8 mouse cellular contexts compared by ENCODE assay signal in the genomic region with DNA sequence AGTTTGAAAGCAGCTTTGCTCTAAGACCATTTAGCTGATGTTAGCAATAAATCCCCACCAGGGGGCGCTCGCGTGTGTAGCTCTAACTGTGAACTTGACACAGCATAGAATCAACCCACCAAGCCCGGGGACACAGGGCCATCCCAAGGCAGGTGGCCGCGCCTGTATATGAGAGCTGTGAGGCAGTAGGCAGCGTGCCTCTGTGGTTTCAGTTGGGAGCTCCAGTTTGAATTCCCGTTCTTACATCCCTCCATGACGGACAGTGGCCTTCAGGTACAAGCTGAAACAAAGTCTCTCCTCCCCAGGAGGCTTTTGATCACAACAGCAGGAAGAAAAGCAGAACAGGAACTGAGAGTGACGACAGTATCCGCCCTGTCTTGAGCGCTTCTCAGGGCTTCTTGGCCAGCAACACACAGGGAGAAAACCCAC. TPM values are rescaled to one million over a fixed set of nuclear protein-coding genes. Genes with fewer than 3 reads are reported as not detected.
DNase-seq lines count a peak whose midpoint lies in the region; ATAC-seq lines count a peak whose summit lies in the region.

No protein-coding gene starts in this region.

- no peak overlapping the region for H3K9ac ChIP-seq in intestine, embryonic 14.5 days (ENCODE audit: low read length)

- H3K4me3 ChIP-seq in intestine, embryonic 14.5 days (ENCODE audit: low read depth, low read length) = 0 out of 2 replicates have a peak overlapping the region, but pooled peaks have one; percentile 4

- H3K4me2 ChIP-seq in intestine, embryonic 14.5 days (ENCODE audit: low read length) = peak overlapping the region; percentile 22; the same call in 1 of the 2 replicates

- WGBS in intestine, embryonic 14.5 days = 8% methylated on average over 12 of the region's 12 CpGs

- H3K27me3 ChIP-seq in intestine, embryonic 14.5 days (replicated peaks; ENCODE audit: control insufficient read depth, insufficient read depth, low read length) = no peaks in the 10 kb centered on the region

- peak; percentile 85 for DNase-seq in embryo, embryonic 10 days (ENCODE audit: low spot score)
- peak; percentile 92 for DNase-seq in gastrocnemius, postnatal 14 days
- DNase-seq in intestine, embryonic 14.5 days (ENCODE audit: low spot score) = peak; percentile 99
- DNase-seq in left cerebral cortex, postnatal 25 days (ENCODE audit: low spot score in 2 of 2) = peak; percentile 89 to 92
- DNase-seq in mesoderm, embryonic 11.5 days (ENCODE audit: low read depth, low spot score) = peak; percentile 91
- DNase-seq in right cerebral cortex, postnatal 25 days = peak; percentile 79
- DNase-seq in urinary bladder, postnatal 36 days (ENCODE audit: low spot score in 2 of 2) = peak; percentile 86 to 90

- no peak overlapping the region for H3K27ac ChIP-seq in intestine, embryonic 14.5 days (ENCODE audit: low read depth)

- intact Hi-C loops in gastrocnemius, postnatal 14 days (cut with DNase I; ENCODE audit: low total_unique reads) = loop anchor here (5.0 kb wide), 1 partner anchor 66 kb away; no protein-coding TSS in a partner anchor
- intact Hi-C loops in left cerebral cortex, postnatal 25 days (cut with DNase I) = loop anchor here (2.0 to 10.0 kb wide), 2 partner anchors 67 to 133 kb away; partner anchors contain the start of gene H2-Ob

- ATAC-seq in activated CD4-positive, CD25-positive, alpha-beta regulatory T cell, adult 4 months = peak; percentile 78
- ATAC-seq in intestine, embryonic 14.5 days (replicated peaks; ENCODE audit: low FRiP score, low TSS enrichment, low read depth) = peak; percentile 81

- H3K9me3 ChIP-seq in intestine, embryonic 14.5 days (ENCODE audit: control insufficient read depth, low read length) = no peaks in the 10 kb centered on the region

- H3K4me1 ChIP-seq in intestine, embryonic 14.5 days (replicated peaks; ENCODE audit: control insufficient read depth, insufficient read depth, low read length) = 0 out of 2 replicates have a peak, but pooled peaks cover 7% of the 10 kb centered on the region

- no peaks in the 10 kb centered on the region for H3K36me3 ChIP-seq in intestine, embryonic 14.5 days (ENCODE audit: control insufficient read depth, insufficient read depth, low read length)

RNA-seq across cellular contexts. Expression of gene H2-Oa, which starts 9.5 kb away (rescaled TPM):
- 10 to 100 TPM; 42.9 to 45.4 TPM for polyA plus RNA-seq in activated CD4-positive, CD25-positive, alpha-beta regulatory T cell, adult 4 months (2017; shearing (Covaris generic))
- not detected for total RNA-seq in gastrocnemius, postnatal 14 days (2021)
- polyA plus RNA-seq in intestine, embryonic 14.5 days (2014; fragmentation: Nextera tagmentation; extraction: Ambion mirVana) = 0.75 and 1.1 TPM in 2 replicates
- under 1 TPM in 1 of 2 experiments, not detected in 1; 0.34 TPM for total RNA-seq in left cerebral cortex, postnatal 25 days (2021)

RNA-seq across cellular contexts. Expression of gene H2-DMa, which starts 17.7 kb away (rescaled TPM):
- polyA plus RNA-seq in activated CD4-positive, CD25-positive, alpha-beta regulatory T cell, adult 4 months (2017; shearing (Covaris generic)) = 100 to 1,000 TPM; 152 to 211 TPM
- total RNA-seq in gastrocnemius, postnatal 14 days (2021) = 1 to 10 TPM; 2.3 to 3.6 TPM
- polyA plus RNA-seq in intestine, embryonic 14.5 days (2014; fragmentation: Nextera tagmentation; extraction: Ambion mirVana) = 11.0 and 13.5 TPM in 2 replicates
- 10 to 100 TPM; 26.0 to 26.5 TPM for total RNA-seq in left cerebral cortex, postnatal 25 days (2021)

RNA-seq across cellular contexts. Expression of gene Brd2, which starts 20.8 kb away (rescaled TPM):
- polyA plus RNA-seq in activated CD4-positive, CD25-positive, alpha-beta regulatory T cell, adult 4 months (2017; shearing (Covaris generic)) = 100 to 1,000 TPM in 1 of 2 experiments, 10 to 100 TPM in 1; 99.8 to 116 TPM
- total RNA-seq in gastrocnemius, postnatal 14 days (2021) = 10 to 100 TPM; 75.2 to 75.5 TPM
- polyA plus RNA-seq in intestine, embryonic 14.5 days (2014; fragmentation: Nextera tagmentation; extraction: Ambion mirVana) = 124 and 144 TPM in 2 replicates
- 100 to 1,000 TPM; 178 to 192 TPM for total RNA-seq in left cerebral cortex, postnatal 25 days (2021)

RNA-seq across cellular contexts. Expression of gene H2-DMb2, which starts 41.5 kb away (rescaled TPM):
- 10 to 100 TPM in 1 of 2 experiments, 1 to 10 TPM in 1; 4.8 to 19.7 TPM for polyA plus RNA-seq in activated CD4-positive, CD25-positive, alpha-beta regulatory T cell, adult 4 months (2017; shearing (Covaris generic))
- total RNA-seq in gastrocnemius, postnatal 14 days (2021) = under 1 TPM; 0.45 to 0.47 TPM
- polyA plus RNA-seq in intestine, embryonic 14.5 days (2014; fragmentation: Nextera tagmentation; extraction: Ambion mirVana) = 0.15 and 0.42 TPM in 2 replicates
- under 1 TPM; 0.46 to 0.92 TPM for total RNA-seq in left cerebral cortex, postnatal 25 days (2021)

RNA-seq across cellular contexts. Expression of gene H2-DMb1, which starts 51.3 kb away (rescaled TPM):
- polyA plus RNA-seq in activated CD4-positive, CD25-positive, alpha-beta regulatory T cell, adult 4 months (2017; shearing (Covaris generic)) = 1 to 10 TPM; 1.9 to 3.7 TPM
- 1 to 10 TPM; 1.0 to 1.4 TPM for total RNA-seq in gastrocnemius, postnatal 14 days (2021)
- 1.7 and 1.8 TPM in 2 replicates for polyA plus RNA-seq in intestine, embryonic 14.5 days (2014; fragmentation: Nextera tagmentation; extraction: Ambion mirVana)
- total RNA-seq in left cerebral cortex, postnatal 25 days (2021) = 1 to 10 TPM in 1 of 2 experiments, under 1 TPM in 1; 0.94 to 1.5 TPM

Comparison
In these comparisons a context has a peak if more than half of its experiments do, and no peak if none do; other contexts are left out.
1. RNA of gene H2-DMa, which starts 17.7 kb away (total RNA-seq): 26.0 to 26.5 TPM in left cerebral cortex, postnatal 25 days; 2.3 to 3.6 TPM in gastrocnemius, postnatal 14 days; every median in the first group is over 4 times any median in the second.
2. Peak in every context shown above with its lines, with median percentiles within 50 percentile points of each other: DNase-seq.